Mouse (Mus musculus) small intestine, adult 2 months (tissue): ENCODE measurements around the gene Obscn.

Experiments
- CTCF ChIP-seq: fragments of 200-500 bp; IDR thresholded peaks from 2 replicates; pipeline ENCODE4 v1.5.1; 2012; ENCODE audit warnings: low read depth, mild to moderate bottlenecking, control low read depth, inconsistent platforms, low read length, moderate library complexity, mixed read lengths; ENCODE audit not compliant: insufficient replicate concordance, insufficient read length; ENCODE audit errors: extremely low read depth
- POLR2A ChIP-seq: fragments of 200-500 bp; IDR thresholded peaks from 2 replicates; pipeline ENCODE4 v1.6.1; 2012; ENCODE audit warnings: low read depth, mild to moderate bottlenecking, control low read depth, inconsistent platforms, low read length, moderate library complexity

GRCm38 (mm10) chr11:59169807-59170206 is 33.6 kb upstream of the Obscn start:
- TF ChIP-seq CTCF (no peak), POLR2A (no peak)
